Mouse (Mus musculus) hindbrain, postnatal 0 days (tissue): ENCODE measurements around the gene Fchsd2. TPM values are rescaled to one million over a fixed set of nuclear protein-coding genes. Genes with fewer than 3 reads are reported as not detected.

Experiments used
- ATAC-seq: fragments of 200-750 bp; cut with Nextera tagmentation; 2 replicates; pipeline ENCODE4 v1.8.0; 2017; ENCODE audit warnings: mild to moderate bottlenecking, moderate TSS enrichment, moderate library complexity
- DNase-seq: peaks from one replicate; pipeline ENCODE4 v3.0.0-alpha.2; 2015; ENCODE audit warnings: low spot score
- H3K27ac ChIP-seq: fragments of 300-500 bp; sonication (generic); 2 replicates; pipeline ENCODE4 v1.5.1; 2014; ENCODE audit warnings: mild to moderate bottlenecking
- H3K27me3 ChIP-seq: fragments of 300-500 bp; sonication (generic); 2 replicates; pipeline ENCODE4 v1.6.1; 2014; ENCODE audit warnings: low read length, mixed read lengths; ENCODE audit not compliant: insufficient read depth
- H3K36me3 ChIP-seq: fragments of 300-500 bp; sonication (generic); 2 replicates; pipeline ENCODE4 v1.6.1; 2014; ENCODE audit warnings: low read length, mixed read lengths; ENCODE audit not compliant: insufficient read depth
- H3K4me1 ChIP-seq: fragments of 300-500 bp; sonication (generic); 2 replicates; pipeline ENCODE4 v1.6.1; 2014; ENCODE audit warnings: antibody characterized with exemption, low read length, mixed read lengths; ENCODE audit not compliant: insufficient read depth
- H3K4me2 ChIP-seq: fragments of 300-500 bp; sonication (generic); 2 replicates; pipeline ENCODE4 v1.6.1; 2014; ENCODE audit warnings: low read depth, mild to moderate bottlenecking, low read length, moderate library complexity, mixed read lengths
- H3K4me3 ChIP-seq: fragments of 300-500 bp; sonication (generic); 2 replicates; pipeline ENCODE4 v1.5.1; 2014; ENCODE audit warnings: low read length
- H3K9ac ChIP-seq: fragments of 300-500 bp; sonication (generic); replicated peaks from 2 replicates; pipeline ENCODE4 v1.6.1; 2014; ENCODE audit warnings: mild to moderate bottlenecking, low read length, moderate library complexity, mixed read lengths
- H3K9me3 ChIP-seq: fragments of 300-500 bp; sonication (generic); 2 replicates; pipeline ENCODE4 v1.6.1; 2016; ENCODE audit warnings: low read length, mixed read lengths
- CTCF ChIP-seq: IDR thresholded peaks from 2 replicates; pipeline ENCODE4 v1.5.1; 2016; ENCODE audit warnings: antibody characterized with exemption, control low read depth, low read depth
- WGBS: fragments of 180-500 bp; shearing (Covaris S2); extraction: QIAGEN DNeasy Blood & Tissue Kit; methylation state at CpG from one replicate; pipeline ENCODE4 v1.1.7; 2014; 5-methylcytosine and 5-hydroxymethylcytosine counted together
- polyA plus RNA-seq: library from polyadenylated mRNA; unstranded; fragments of >200 nt; fragmentation: Nextera tagmentation; extraction: Ambion mirVana; gene quantifications from 2 replicates; pipeline ENCODE4 v1.2.1, GENCODE M21; 2015
- total RNA-seq: library from RNA; depleted of rRNA; stranded (reverse); fragments of >200 nt; gene quantifications from 2 replicates; pipeline ENCODE4 v1.2.3, GENCODE M21; 2014

Fchsd2 gene
- total and polyA plus RNA-seq, 2 experiments from 2014 or later: 34.2 to 43.1 TPM

DNA sequence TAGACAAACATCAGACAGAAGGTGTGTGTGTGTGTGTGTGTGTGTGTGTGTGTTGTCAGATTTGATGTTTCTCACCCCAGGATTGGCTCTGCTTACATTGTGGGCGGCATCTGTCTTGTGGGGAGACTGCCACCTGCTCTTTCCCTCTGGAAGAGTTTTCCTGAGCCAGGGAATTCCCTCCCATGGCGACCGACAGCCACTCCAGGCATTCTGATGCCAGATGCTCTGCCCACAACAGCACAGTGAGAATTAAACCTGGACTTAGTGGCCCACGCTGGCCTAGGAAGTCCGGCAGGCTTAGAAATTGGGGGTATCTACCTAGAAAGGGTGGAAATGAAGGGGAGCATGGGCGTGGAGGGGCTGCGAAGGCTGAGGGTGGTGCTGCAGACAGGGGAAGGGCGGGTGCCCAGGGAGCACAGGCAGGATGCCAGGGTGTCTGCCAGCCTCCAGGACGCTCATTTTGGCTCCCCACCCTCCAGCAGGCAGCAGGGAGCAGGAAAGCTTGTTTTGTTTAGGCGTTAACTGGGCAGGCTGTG lies 8.6 kb downstream of the Fchsd2 start:
- Histone ChIP-seq H3K4me3 (no peak overlapping the region), H3K4me1 (no peaks in the 10 kb centered on the region; the same call in 1 of the 2 replicates), H3K9me3 (no peaks in the 10 kb centered on the region), H3K27me3 (no peaks in the 10 kb centered on the region), H3K36me3 (no peaks in the 10 kb centered on the region), H3K27ac (peak overlapping the region; percentile 64), H3K4me2 (no peak overlapping the region), H3K9ac (0 out of 2 replicates have a peak overlapping the region, but pooled peaks have one; percentile 13)
- 20% methylated on average over 10 of the region's 10 CpGs for WGBS
- peak; percentile 80 for ATAC-seq
- no peak for TF ChIP-seq CTCF
- peak; percentile 75 for DNase-seq

- DNase-seq: no peak
- no peaks in the 10 kb centered on the region for H3K36me3 ChIP-seq
- no peak overlapping the region for H3K9ac ChIP-seq
- WGBS: 64% methylated on average over 2 of the region's 2 CpGs
- H3K9me3 ChIP-seq: no peaks in the 10 kb centered on the region
- no peak overlapping the region for H3K4me2 ChIP-seq
- no peak for ATAC-seq
- peak overlapping the region; percentile 99; the same call in 1 of the 2 replicates for H3K27ac ChIP-seq
- no peak overlapping the region for H3K4me3 ChIP-seq
- TF ChIP-seq CTCF: peak; percentile 22; the same call in 1 of the 2 replicates
- no peaks in the 10 kb centered on the region for H3K27me3 ChIP-seq
- H3K4me1 ChIP-seq: peaks cover 10% of the 10 kb centered on the region; the same call in 1 of the 2 replicates
Observed at GRCm38 (mm10) chr7:101106666-101107065, 14.0 kb downstream of the Fchsd2 start.

DNA sequence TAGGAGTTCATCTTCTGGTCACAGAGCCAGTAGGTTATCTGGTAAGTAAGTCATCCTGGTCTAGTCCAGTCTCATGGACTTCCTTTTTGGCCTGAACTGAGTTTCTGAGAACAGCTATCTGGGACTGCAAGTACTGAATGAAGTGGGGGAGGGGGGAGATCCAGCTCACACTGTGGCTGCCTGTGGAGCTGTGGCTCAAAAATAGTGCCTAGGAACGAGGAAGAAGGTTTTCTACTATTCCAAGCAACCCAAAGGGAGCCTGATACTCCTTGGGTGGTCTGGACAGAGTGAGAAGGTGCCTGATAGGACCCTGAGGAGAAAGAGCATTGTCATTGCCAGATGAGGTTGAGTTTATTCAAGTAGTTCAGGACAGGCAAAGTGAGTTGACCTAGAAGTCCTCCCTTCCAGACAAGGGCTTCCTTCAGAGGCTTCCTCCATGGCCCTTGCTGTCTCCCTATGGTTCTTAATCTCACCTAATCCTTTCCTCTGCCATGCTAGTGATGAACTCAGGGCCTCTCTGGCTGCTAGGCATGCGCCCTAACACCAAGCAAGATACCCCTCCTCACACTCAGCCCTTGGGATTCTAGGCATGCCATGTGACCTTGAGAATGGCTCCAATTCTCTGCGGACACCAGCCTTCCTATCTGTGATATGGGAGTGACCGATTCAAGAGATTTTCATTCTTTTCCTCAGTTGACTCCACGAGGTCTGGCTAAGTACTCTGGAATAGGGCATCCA lies 14.6 kb downstream of the Fchsd2 start:
- H3K4me2 ChIP-seq: peak overlapping the region; percentile 87
- H3K36me3 ChIP-seq: no peaks in the 10 kb centered on the region
- peak overlapping the region; percentile 90 for H3K4me3 ChIP-seq
- peaks cover 10% of the 10 kb centered on the region; the same call in 1 of the 2 replicates for H3K4me1 ChIP-seq
- no peak for ATAC-seq
- H3K27me3 ChIP-seq: no peaks in the 10 kb centered on the region
- DNase-seq: no peak
- no peaks in the 10 kb centered on the region for H3K9me3 ChIP-seq
- peak overlapping the region; percentile 99 for H3K27ac ChIP-seq
- TF ChIP-seq CTCF: no peak
- peak overlapping the region; percentile 94 for H3K9ac ChIP-seq
- WGBS: 25% methylated on average over 5 of the region's 5 CpGs

DNA sequence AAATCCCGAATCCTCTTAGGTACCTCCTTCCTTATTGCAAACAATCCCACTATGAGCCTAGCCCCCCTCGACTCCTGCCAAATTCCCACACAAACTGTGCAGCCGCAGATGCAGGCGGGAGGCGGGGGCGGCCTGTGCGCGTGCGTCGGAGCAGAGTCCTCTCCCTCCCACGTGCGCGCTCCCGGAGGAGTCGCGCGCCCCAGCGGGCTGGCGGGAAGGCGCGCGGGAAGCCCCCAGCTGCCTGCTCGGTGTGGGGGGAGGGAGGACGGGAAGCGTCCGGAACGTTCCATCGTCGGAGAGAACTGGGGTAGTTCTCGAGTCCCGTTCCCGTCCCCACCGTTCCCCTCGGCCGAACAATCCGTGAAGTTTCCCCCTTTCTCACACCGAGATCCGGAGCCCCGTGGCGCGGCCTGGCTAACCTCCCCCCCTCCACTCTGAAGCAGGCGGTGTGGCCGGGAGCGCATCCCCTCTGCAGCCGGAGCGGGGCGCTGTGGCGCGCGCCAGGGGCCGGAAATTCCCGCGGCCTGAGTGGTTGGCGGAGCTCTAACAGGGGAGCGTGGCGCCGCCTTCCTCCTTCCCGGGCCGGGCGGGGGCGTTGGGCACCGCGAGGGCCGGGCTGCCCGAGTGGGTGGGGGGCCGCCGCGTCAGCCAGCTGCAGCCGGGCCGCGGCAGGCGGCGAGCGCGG lies 15.4 kb downstream of the Fchsd2 start:
- Histone ChIP-seq H3K9me3 (no peaks in the 10 kb centered on the region), H3K36me3 (no peaks in the 10 kb centered on the region), H3K27me3 (no peaks in the 10 kb centered on the region), H3K9ac (peak overlapping the region; percentile 94), H3K27ac (peak overlapping the region; percentile 99), H3K4me3 (peak overlapping the region; percentile 90), H3K4me2 (peak overlapping the region; percentile 87), H3K4me1 (peaks cover 10% of the 10 kb centered on the region; the same call in 1 of the 2 replicates)
- DNase-seq (peak; percentile 97), ATAC-seq (peak; percentile 97)
- under 1% methylated on average over 54 of the region's 75 CpGs for WGBS
- peak; percentile 73 for TF ChIP-seq CTCF

GRCm38 (mm10) chr7:101108653-101109005 lies 16.0 kb downstream of the Fchsd2 start:
- Histone ChIP-seq H3K36me3 (no peaks in the 10 kb centered on the region), H3K9me3 (no peaks in the 10 kb centered on the region), H3K27me3 (no peaks in the 10 kb centered on the region), H3K9ac (peak overlapping the region; percentile 94), H3K4me3 (peak overlapping the region; percentile 90), H3K4me1 (peaks cover 10% of the 10 kb centered on the region; the same call in 1 of the 2 replicates), H3K27ac (peak overlapping the region; percentile 99), H3K4me2 (peak overlapping the region; percentile 87)
- no peak for TF ChIP-seq CTCF
- ATAC-seq: no peak
- no peak for DNase-seq
- 0% methylated on average over 15 of the region's 35 CpGs for WGBS

GRCm38 (mm10) chr7:101109006-101109855 lies 16.6 kb downstream of the Fchsd2 start:
- TF ChIP-seq CTCF: no peak
- under 1% methylated on average over 47 of the region's 47 CpGs for WGBS
- Histone ChIP-seq H3K4me1 (peaks cover 10% of the 10 kb centered on the region; the same call in 1 of the 2 replicates), H3K36me3 (no peaks in the 10 kb centered on the region), H3K4me3 (peak overlapping the region; percentile 90), H3K27ac (peak overlapping the region; percentile 99), H3K9me3 (no peaks in the 10 kb centered on the region), H3K9ac (peak overlapping the region; percentile 94), H3K27me3 (no peaks in the 10 kb centered on the region), H3K4me2 (peak overlapping the region; percentile 87)
- ATAC-seq (peak; percentile 7; the same call in 1 of the 2 replicates), DNase-seq (peak; percentile 59)
